Mouse (Mus musculus): Measurements from ENCODE around the gene Smyd4.

Gene Smyd4

GRCm38 (mm10) chr11:75348199-75348889 is at the start of gene Smyd4, which contains the start of gene Rpa1:
Gene Smyd4, plus strand, starts transcription at chr11:75348433.
Gene Rpa1, minus strand, starts transcription at chr11:75348324.
- peak; percentile 94 for DNase-seq (ENCODE audit: low spot score)

GRCm38 (mm10) chr11:75298491-75298890 is 49.7 kb upstream of the Smyd4 start:
- DNase-seq (ENCODE audit: low spot score), result no peak

GRCm38 (mm10) chr11:75299786-75300185 is 48.4 kb upstream of the Smyd4 start:
- no peak for DNase-seq (ENCODE audit: low spot score)

GRCm38 (mm10) chr11:75300954-75301353 is 47.3 kb upstream of the Smyd4 start:
- DNase-seq (ENCODE audit: low spot score), result no peak

GRCm38 (mm10) chr11:75304797-75305196 is 43.4 kb upstream of the Smyd4 start:
- no peak for DNase-seq (ENCODE audit: low spot score)

- DNase-seq (ENCODE audit: low spot score), result no peak
Measured at GRCm38 (mm10) chr11:75308650-75309049, 39.6 kb upstream of the Smyd4 start.

GRCm38 (mm10) chr11:75310813-75311212 is 37.4 kb upstream of the Smyd4 start:
- no peak for DNase-seq (ENCODE audit: low spot score)

- no peak for DNase-seq (ENCODE audit: low spot score)
Measured at GRCm38 (mm10) chr11:75311751-75312150, 36.5 kb upstream of the Smyd4 start.

GRCm38 (mm10) chr11:75313834-75314233 is 34.4 kb upstream of the Smyd4 start:
- DNase-seq (ENCODE audit: low spot score), result no peak

- no peak for DNase-seq (ENCODE audit: low spot score)
Measured at GRCm38 (mm10) chr11:75318351-75319221, 29.6 kb upstream of the Smyd4 start.

GRCm38 (mm10) chr11:75319246-75319645 is 29.0 kb upstream of the Smyd4 start:
- DNase-seq (ENCODE audit: low spot score), result no peak

- DNase-seq (ENCODE audit: low spot score), result no peak
Measured at GRCm38 (mm10) chr11:75323326-75323737, 24.9 kb upstream of the Smyd4 start.

- DNase-seq (ENCODE audit: low spot score), result no peak
Measured at GRCm38 (mm10) chr11:75324433-75324832, 23.8 kb upstream of the Smyd4 start.

- no peak for DNase-seq (ENCODE audit: low spot score)
Measured at GRCm38 (mm10) chr11:75325116-75325968, 22.9 kb upstream of the Smyd4 start.

GRCm38 (mm10) chr11:75325969-75326311 is 22.3 kb upstream of the Smyd4 start:
- no peak for DNase-seq (ENCODE audit: low spot score)

GRCm38 (mm10) chr11:75336676-75337075 is 11.6 kb upstream of the Smyd4 start:
- DNase-seq (ENCODE audit: low spot score), result no peak

- no peak for DNase-seq (ENCODE audit: low spot score)
Measured at GRCm38 (mm10) chr11:75337246-75337645, 11.0 kb upstream of the Smyd4 start.

- no peak for DNase-seq (ENCODE audit: low spot score)
Measured at GRCm38 (mm10) chr11:75340076-75340475, 8.2 kb upstream of the Smyd4 start.

GRCm38 (mm10) chr11:75340698-75341345 is 7.4 kb upstream of the Smyd4 start:
- DNase-seq (ENCODE audit: low spot score), result no peak

- DNase-seq (ENCODE audit: low spot score), result no peak
Measured at GRCm38 (mm10) chr11:75343096-75343495, 5.1 kb upstream of the Smyd4 start.

- no peak for DNase-seq (ENCODE audit: low spot score)
Measured at GRCm38 (mm10) chr11:75344163-75344562, 4.1 kb upstream of the Smyd4 start.

- no peak for DNase-seq (ENCODE audit: low spot score)
Measured at GRCm38 (mm10) chr11:75344716-75345115, 3.5 kb upstream of the Smyd4 start.

All from layer of hippocampus, adult 11-12 months (tissue).